Mouse (Mus musculus) ES-CJ7 (cell line): ENCODE measurements around the gene Naa15.
A peak's percentile ranks its signal among the peaks of the same experiment; 100 is the strongest.
"Not testable (repeated sequence)": the region's sequence is repeated elsewhere in the genome, so short reads cannot be mapped to it uniquely, and the experiment has no call there.

Experiments used
- DNase-seq: peaks from one replicate; pipeline ENCODE4 v3.0.0; 2011; ENCODE audit warnings: low read depth, low spot score

The Naa15 gene

GRCm38 (mm10) chr3:51415098-51416072, at the start of gene Naa15:
Gene Naa15 (plus strand): TSS chr3:51415148.
- DNase-seq: peak; percentile 93

- no peak for DNase-seq
Observed at GRCm38 (mm10) chr3:51365517-51365882, 49.4 kb upstream of the Naa15 start.

GRCm38 (mm10) chr3:51366926-51367325, 48.0 kb upstream of the Naa15 start:
- no peak for DNase-seq

GRCm38 (mm10) chr3:51368011-51368410, 46.9 kb upstream of the Naa15 start:
- no peak for DNase-seq

GRCm38 (mm10) chr3:51371826-51372225, 43.1 kb upstream of the Naa15 start:
- DNase-seq: no peak

- no peak for DNase-seq
Observed at GRCm38 (mm10) chr3:51372883-51373282, 42.1 kb upstream of the Naa15 start.

- DNase-seq: no peak
Observed at GRCm38 (mm10) chr3:51373544-51373943, 41.4 kb upstream of the Naa15 start.

- DNase-seq: peak; percentile 87
Observed at GRCm38 (mm10) chr3:51375307-51376265, 39.4 kb upstream of the Naa15 start.

GRCm38 (mm10) chr3:51377878-51378664, 36.9 kb upstream of the Naa15 start:
- peak; percentile 64 for DNase-seq

- no peak for DNase-seq
Observed at GRCm38 (mm10) chr3:51378665-51378946, 36.3 kb upstream of the Naa15 start.

- DNase-seq: no peak
Observed at GRCm38 (mm10) chr3:51379786-51380659, 34.9 kb upstream of the Naa15 start.

- no peak for DNase-seq
Observed at GRCm38 (mm10) chr3:51380660-51381014, 34.3 kb upstream of the Naa15 start.

- DNase-seq: no peak
Observed at GRCm38 (mm10) chr3:51383409-51383808, 31.5 kb upstream of the Naa15 start.

- DNase-seq: no peak
Observed at GRCm38 (mm10) chr3:51386441-51387133, 28.4 kb upstream of the Naa15 start.

GRCm38 (mm10) chr3:51387134-51387451, 27.9 kb upstream of the Naa15 start:
- DNase-seq: no peak

- DNase-seq: no peak
Observed at GRCm38 (mm10) chr3:51387868-51388381, 27.0 kb upstream of the Naa15 start.

- DNase-seq: no peak
Observed at GRCm38 (mm10) chr3:51388904-51389303, 26.0 kb upstream of the Naa15 start.

- no peak for DNase-seq
Observed at GRCm38 (mm10) chr3:51391095-51391494, 23.9 kb upstream of the Naa15 start.

GRCm38 (mm10) chr3:51391591-51391990, 23.4 kb upstream of the Naa15 start:
- no peak for DNase-seq

- not testable (repeated sequence) for DNase-seq
Observed at GRCm38 (mm10) chr3:51393018-51393417, 21.9 kb upstream of the Naa15 start.
